Mouse (Mus musculus) liver, adult 2 months (tissue): ENCODE results near the gene Rnf26. TPM values are rescaled to one million over a fixed set of nuclear protein-coding genes. Genes with fewer than 3 reads are reported as not detected.

Experiments
- DNase-seq: peaks from one replicate; pipeline ENCODE4 v3.0.0-alpha.2; 2011; ENCODE audit warnings: low read depth, low spot score; ENCODE audit errors: extremely low read depth
- H3K27ac ChIP-seq: fragments of 200-500 bp; replicated peaks from 2 replicates; pipeline ENCODE4 v1.5.1; 2012; ENCODE audit warnings: low read depth, mild to moderate bottlenecking, control low read depth, inconsistent platforms, low read length; ENCODE audit not compliant: insufficient read depth
- H3K27me3 ChIP-seq: fragments of 200-500 bp; 2 replicates; pipeline ENCODE4 v1.6.1; 2012; ENCODE audit warnings: mild to moderate bottlenecking, moderate library complexity, low read length, inconsistent platforms; ENCODE audit not compliant: control insufficient read depth, insufficient read depth
- H3K36me3 ChIP-seq: fragments of 200-500 bp; 2 replicates; pipeline ENCODE4 v1.6.1; 2012; ENCODE audit warnings: low read length, inconsistent platforms; ENCODE audit not compliant: control insufficient read depth, insufficient read depth
- H3K4me1 ChIP-seq: fragments of 200-500 bp; 2 replicates; pipeline ENCODE4 v1.6.1; 2011; ENCODE audit warnings: low read length; ENCODE audit not compliant: control insufficient read depth, insufficient read depth
- H3K4me3 ChIP-seq: fragments of 200-500 bp; 2 replicates; pipeline ENCODE4 v1.5.1; 2011; ENCODE audit warnings: low read depth, mild to moderate bottlenecking, control low read depth, low read length, moderate library complexity; ENCODE audit not compliant: insufficient read depth
- H3K79me2 ChIP-seq: fragments of 200-500 bp; 2 replicates; pipeline ENCODE4 v1.6.1; 2012; ENCODE audit warnings: inconsistent platforms, mild to moderate bottlenecking, low read length, moderate library complexity; ENCODE audit not compliant: control insufficient read depth, insufficient read depth
- H3K9ac ChIP-seq: fragments of 200-500 bp; 2 replicates; pipeline ENCODE4 v1.6.1; 2012; ENCODE audit warnings: low read depth, mild to moderate bottlenecking, control low read depth, inconsistent platforms, low read length
- CTCF ChIP-seq: fragments of 200-500 bp; IDR thresholded peaks from 2 replicates; pipeline ENCODE4 v1.5.1; 2011; ENCODE audit warnings: low read depth, low read length, control low read depth
- POLR2A ChIP-seq: fragments of 200-500 bp; IDR thresholded peaks from 2 replicates; pipeline ENCODE4 v1.6.1; 2011; ENCODE audit warnings: low read length, control low read depth; ENCODE audit not compliant: insufficient read depth; ENCODE audit errors: extremely low read depth
- WGBS: fragments of 180-500 bp; shearing (Covaris S2); methylation state at CpG from one replicate; pipeline ENCODE4 v1.1.7; 2018; 5-methylcytosine and 5-hydroxymethylcytosine counted together
- polyA plus RNA-seq: library from polyadenylated mRNA; depleted of rRNA; stranded (reverse); fragments of >200 nt; gene quantifications from 2 replicates; pipeline ENCODE4 v1.2.3, GENCODE M21; 2012
- total RNA-seq: library from RNA; depleted of rRNA; stranded (reverse); fragments of >200 nt; gene quantifications from 2 replicates; pipeline ENCODE4 v1.2.3, GENCODE M21; 2014

The Rnf26 gene
- total and polyA plus RNA-seq, 2 experiments, result 3.1 to 19.0 TPM

- Histone ChIP-seq H3K27me3 (no peaks in the 10 kb centered on the region), H3K4me1 (peaks cover 19% of the 10 kb centered on the region), H3K27ac (no peak overlapping the region), H3K4me3 (no peak overlapping the region), H3K36me3 (no peaks in the 10 kb centered on the region), H3K9ac (no peak overlapping the region), H3K79me2 (no peaks in the 10 kb centered on the region)
- DNase-seq, result peak; percentile 54
- 61% methylated on average over 9 of the region's 9 CpGs for WGBS
- TF ChIP-seq CTCF (peak; percentile 44), POLR2A (no peak)
Measured at GRCm38 (mm10) chr9:44074395-44075275, 38.7 kb downstream of the Rnf26 start.

GRCm38 (mm10) chr9:44073115-44073514, 40.2 kb downstream of the Rnf26 start:
- peaks cover 7% of the 10 kb centered on the region; the same call in 1 of the 2 replicates for H3K4me1 ChIP-seq
- H3K4me3 ChIP-seq, result no peak overlapping the region
- no peak for TF ChIP-seq CTCF
- TF ChIP-seq POLR2A, result no peak
- DNase-seq, result no peak
- H3K27ac ChIP-seq, result no peak overlapping the region
- WGBS, result 82% methylated on average over 5 of the region's 5 CpGs
- H3K9ac ChIP-seq, result no peak overlapping the region
- no peaks in the 10 kb centered on the region for H3K79me2 ChIP-seq
- no peaks in the 10 kb centered on the region for H3K36me3 ChIP-seq
- no peaks in the 10 kb centered on the region for H3K27me3 ChIP-seq

- no peak for TF ChIP-seq POLR2A
- no peak for TF ChIP-seq CTCF
- Histone ChIP-seq H3K27ac (no peak overlapping the region), H3K4me1 (peaks cover 4% of the 10 kb centered on the region; the same call in 1 of the 2 replicates), H3K79me2 (no peaks in the 10 kb centered on the region), H3K36me3 (no peaks in the 10 kb centered on the region), H3K9ac (no peak overlapping the region), H3K27me3 (no peaks in the 10 kb centered on the region), H3K4me3 (no peak overlapping the region)
- WGBS, result 72% methylated on average over 4 of the region's 4 CpGs
- DNase-seq, result no peak
Measured at GRCm38 (mm10) chr9:44072599-44072915, 40.8 kb downstream of the Rnf26 start.

- no peaks in the 10 kb centered on the region for H3K27me3 ChIP-seq
- WGBS, result 67% methylated on average over 11 of the region's 11 CpGs
- no peaks in the 10 kb centered on the region for H3K36me3 ChIP-seq
- no peaks in the 10 kb centered on the region for H3K79me2 ChIP-seq
- no peak overlapping the region for H3K9ac ChIP-seq
- no peak overlapping the region for H3K4me3 ChIP-seq
- no peak for TF ChIP-seq CTCF
- no peak for TF ChIP-seq POLR2A
- no peak overlapping the region for H3K27ac ChIP-seq
- no peak for DNase-seq
- peaks cover 4% of the 10 kb centered on the region; the same call in 1 of the 2 replicates for H3K4me1 ChIP-seq
Measured at GRCm38 (mm10) chr9:44071914-44072598, 41.3 kb downstream of the Rnf26 start.

GRCm38 (mm10) chr9:44070844-44071231, 42.5 kb downstream of the Rnf26 start:
- H3K9ac ChIP-seq, result no peak overlapping the region
- H3K36me3 ChIP-seq, result no peaks in the 10 kb centered on the region
- WGBS, result 88% methylated on average over 8 of the region's 8 CpGs
- H3K4me1 ChIP-seq, result no peaks in the 10 kb centered on the region
- H3K4me3 ChIP-seq, result no peak overlapping the region
- no peaks in the 10 kb centered on the region for H3K79me2 ChIP-seq
- no peaks in the 10 kb centered on the region for H3K27me3 ChIP-seq
- DNase-seq, result no peak
- TF ChIP-seq CTCF (no peak), POLR2A (no peak)
- H3K27ac ChIP-seq, result no peak overlapping the region
